Mouse (Mus musculus) brain, embryonic 14.5 days (tissue): ENCODE measurements around the gene Irx2.

ENCODE experiments used
- CTCF ChIP-seq: fragments of 200-500 bp; IDR thresholded peaks from 2 replicates; pipeline ENCODE4 v1.5.1; 2012; ENCODE audit warnings: inconsistent platforms, mild to moderate bottlenecking, moderate library complexity, borderline replicate concordance; ENCODE audit not compliant: insufficient read depth, insufficient read length; ENCODE audit errors: extremely low read depth
- POLR2A ChIP-seq: fragments of 200-500 bp; IDR thresholded peaks from 2 replicates; pipeline ENCODE4 v1.6.1; 2012; ENCODE audit warnings: mild to moderate bottlenecking, inconsistent platforms, borderline replicate concordance; ENCODE audit not compliant: poor library complexity, insufficient read depth, insufficient read length, severe bottlenecking; ENCODE audit errors: extremely low read depth

- TF ChIP-seq POLR2A, result no peak
- TF ChIP-seq CTCF, result no peak
These were observed 2.1 kb downstream of the Irx2 start for GRCm38 (mm10) chr13:72630501-72631372.
